Mouse (Mus musculus): ENCODE results near the gene Parl. TPM values are rescaled to one million over a fixed set of nuclear protein-coding genes. Genes with fewer than 3 reads are reported as not detected.

Gene Parl
- total and polyA plus RNA-seq, 2 experiments from 2014 or later = 78.2 to 86.9 TPM

GRCm38 (mm10) chr16:20322274-20322673 is 20.1 kb upstream of the Parl start:
- Histone ChIP-seq H3K4me3 (ENCODE audit: low read length) (no peak overlapping the region), H3K27ac (no peak overlapping the region), H3K36me3 (ENCODE audit: insufficient read depth, low read length) (no peaks in the 10 kb centered on the region), H3K4me2 (ENCODE audit: low read depth, low read length) (no peak overlapping the region), H3K9me3 (ENCODE audit: low read length) (no peaks in the 10 kb centered on the region), H3K27me3 (ENCODE audit: insufficient read depth, low read length) (no peaks in the 10 kb centered on the region), H3K4me1 (ENCODE audit: insufficient read depth, low read length) (no peaks in the 10 kb centered on the region), H3K9ac (replicated peaks; ENCODE audit: low read length) (no peak overlapping the region)
- ATAC-seq (no peak), DNase-seq (ENCODE audit: low spot score) (no peak)
- WGBS = 87% methylated on average over 4 of the region's 4 CpGs
- TF ChIP-seq CTCF (IDR thresholded peaks at IDR 0.05; ENCODE audit: low read depth) = no peak

GRCm38 (mm10) chr16:20316770-20317169 is 14.6 kb upstream of the Parl start:
- Histone ChIP-seq H3K4me1 (ENCODE audit: insufficient read depth, low read length) (no peaks in the 10 kb centered on the region), H3K27ac (no peak overlapping the region), H3K4me2 (ENCODE audit: low read depth, low read length) (no peak overlapping the region), H3K9me3 (ENCODE audit: low read length) (no peaks in the 10 kb centered on the region), H3K36me3 (ENCODE audit: insufficient read depth, low read length) (no peaks in the 10 kb centered on the region), H3K4me3 (ENCODE audit: low read length) (no peak overlapping the region), H3K9ac (replicated peaks; ENCODE audit: low read length) (no peak overlapping the region), H3K27me3 (ENCODE audit: insufficient read depth, low read length) (no peaks in the 10 kb centered on the region)
- DNase-seq (ENCODE audit: low spot score) (no peak), ATAC-seq (no peak)
- 70% methylated on average over 6 of the region's 6 CpGs for WGBS
- no peak for TF ChIP-seq CTCF (IDR thresholded peaks at IDR 0.05; ENCODE audit: low read depth)

GRCm38 (mm10) chr16:20315266-20315665 is 13.1 kb upstream of the Parl start:
- Histone ChIP-seq H3K4me1 (ENCODE audit: insufficient read depth, low read length) (no peaks in the 10 kb centered on the region), H3K27ac (no peak overlapping the region), H3K9me3 (ENCODE audit: low read length) (no peaks in the 10 kb centered on the region), H3K36me3 (ENCODE audit: insufficient read depth, low read length) (no peaks in the 10 kb centered on the region), H3K9ac (replicated peaks; ENCODE audit: low read length) (no peak overlapping the region), H3K4me2 (ENCODE audit: low read depth, low read length) (no peak overlapping the region), H3K27me3 (ENCODE audit: insufficient read depth, low read length) (no peaks in the 10 kb centered on the region), H3K4me3 (ENCODE audit: low read length) (no peak overlapping the region)
- no peak for TF ChIP-seq CTCF (IDR thresholded peaks at IDR 0.05; ENCODE audit: low read depth)
- ATAC-seq = no peak
- no peak for DNase-seq (ENCODE audit: low spot score)
- WGBS = 83% methylated on average over 4 of the region's 4 CpGs

GRCm38 (mm10) chr16:20312272-20312671 is 10.1 kb upstream of the Parl start:
- Histone ChIP-seq H3K9ac (replicated peaks; ENCODE audit: low read length) (no peak overlapping the region), H3K9me3 (ENCODE audit: low read length) (no peaks in the 10 kb centered on the region), H3K27me3 (ENCODE audit: insufficient read depth, low read length) (no peaks in the 10 kb centered on the region), H3K27ac (no peak overlapping the region), H3K4me1 (ENCODE audit: insufficient read depth, low read length) (no peaks in the 10 kb centered on the region), H3K36me3 (ENCODE audit: insufficient read depth, low read length) (no peaks in the 10 kb centered on the region), H3K4me3 (ENCODE audit: low read length) (no peak overlapping the region), H3K4me2 (ENCODE audit: low read depth, low read length) (no peak overlapping the region)
- DNase-seq (ENCODE audit: low spot score) (no peak), ATAC-seq (no peak)
- WGBS = 78% methylated on average over 14 of the region's 14 CpGs
- no peak for TF ChIP-seq CTCF (IDR thresholded peaks at IDR 0.05; ENCODE audit: low read depth)

GRCm38 (mm10) chr16:20300076-20300475 is 2.1 kb downstream of the Parl start:
- Histone ChIP-seq H3K4me2 (ENCODE audit: low read depth, low read length) (0 out of 2 replicates have a peak overlapping the region, but pooled peaks have one; percentile 2), H3K9me3 (ENCODE audit: low read length) (no peaks in the 10 kb centered on the region), H3K36me3 (ENCODE audit: insufficient read depth, low read length) (peaks cover 12% of the 10 kb centered on the region), H3K9ac (replicated peaks; ENCODE audit: low read length) (no peak overlapping the region), H3K27ac (no peak overlapping the region), H3K4me1 (ENCODE audit: insufficient read depth, low read length) (peaks cover 17% of the 10 kb centered on the region), H3K27me3 (ENCODE audit: insufficient read depth, low read length) (no peaks in the 10 kb centered on the region), H3K4me3 (ENCODE audit: low read length) (no peak overlapping the region)
- TF ChIP-seq CTCF (IDR thresholded peaks at IDR 0.05; ENCODE audit: low read depth) = no peak
- 84% methylated on average over 2 of the region's 2 CpGs for WGBS
- DNase-seq (ENCODE audit: low spot score) = no peak
- ATAC-seq = no peak

- no peaks in the 10 kb centered on the region for H3K4me1 ChIP-seq (ENCODE audit: insufficient read depth, low read length)
- H3K9ac ChIP-seq (replicated peaks; ENCODE audit: low read length) = no peak overlapping the region
- H3K27ac ChIP-seq = no peak overlapping the region
- TF ChIP-seq CTCF (IDR thresholded peaks at IDR 0.05; ENCODE audit: low read depth) = no peak
- ATAC-seq = no peak
- 91% methylated on average over 4 of the region's 4 CpGs for WGBS
- no peaks in the 10 kb centered on the region for H3K9me3 ChIP-seq (ENCODE audit: low read length)
- H3K4me3 ChIP-seq (ENCODE audit: low read length) = no peak overlapping the region
- H3K36me3 ChIP-seq (ENCODE audit: insufficient read depth, low read length) = peaks cover 46% of the 10 kb centered on the region
- no peak for DNase-seq (ENCODE audit: low spot score)
- H3K4me2 ChIP-seq (ENCODE audit: low read depth, low read length) = no peak overlapping the region
- no peaks in the 10 kb centered on the region for H3K27me3 ChIP-seq (ENCODE audit: insufficient read depth, low read length)
Observed at GRCm38 (mm10) chr16:20280238-20280637, 21.9 kb downstream of the Parl start.

- no peak overlapping the region for H3K27ac ChIP-seq
- 92% methylated on average over 5 of the region's 5 CpGs for WGBS
- H3K4me3 ChIP-seq (ENCODE audit: low read length) = no peak overlapping the region
- peaks cover 42% of the 10 kb centered on the region; the same call in 1 of the 2 replicates for H3K36me3 ChIP-seq (ENCODE audit: insufficient read depth, low read length)
- no peak overlapping the region for H3K4me2 ChIP-seq (ENCODE audit: low read depth, low read length)
- H3K27me3 ChIP-seq (ENCODE audit: insufficient read depth, low read length) = no peaks in the 10 kb centered on the region
- no peak for ATAC-seq
- H3K9me3 ChIP-seq (ENCODE audit: low read length) = no peaks in the 10 kb centered on the region
- no peaks in the 10 kb centered on the region for H3K4me1 ChIP-seq (ENCODE audit: insufficient read depth, low read length)
- DNase-seq (ENCODE audit: low spot score) = no peak
- no peak for TF ChIP-seq CTCF (IDR thresholded peaks at IDR 0.05; ENCODE audit: low read depth)
- H3K9ac ChIP-seq (replicated peaks; ENCODE audit: low read length) = no peak overlapping the region
Observed at GRCm38 (mm10) chr16:20279395-20279794, 22.8 kb downstream of the Parl start.

Measured in hindbrain, postnatal 0 days (tissue).